Mouse (Mus musculus): ENCODE results near the gene Trhde.

The Trhde gene

DNA sequence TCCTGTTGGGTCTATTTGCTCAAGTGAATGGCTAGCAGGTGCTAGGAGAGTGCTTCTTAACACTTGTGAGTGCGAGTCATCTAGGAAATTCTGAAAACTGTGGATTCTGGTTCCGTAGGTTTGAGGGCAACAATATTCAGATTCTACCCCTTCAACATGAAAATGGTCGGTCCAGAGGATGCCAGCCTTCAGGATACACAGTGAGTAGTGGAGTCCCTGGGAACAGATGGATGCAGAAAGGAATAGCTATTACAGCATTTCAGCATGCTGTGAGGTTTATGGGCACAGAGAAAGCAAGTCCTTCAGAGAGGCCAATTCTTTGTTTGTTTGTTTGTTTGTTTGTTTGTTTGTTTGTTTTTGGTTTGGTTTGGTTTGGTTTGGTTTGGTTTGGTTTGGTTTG, 65.7 kb downstream of the Trhde start:
- no peak for DNase-seq (ENCODE audit: low read depth, low spot score)

- DNase-seq (ENCODE audit: low read depth, low spot score) = no peak
These were observed 66.4 kb downstream of the Trhde start for GRCm38 (mm10) chr10:114735678-114736077.

DNA sequence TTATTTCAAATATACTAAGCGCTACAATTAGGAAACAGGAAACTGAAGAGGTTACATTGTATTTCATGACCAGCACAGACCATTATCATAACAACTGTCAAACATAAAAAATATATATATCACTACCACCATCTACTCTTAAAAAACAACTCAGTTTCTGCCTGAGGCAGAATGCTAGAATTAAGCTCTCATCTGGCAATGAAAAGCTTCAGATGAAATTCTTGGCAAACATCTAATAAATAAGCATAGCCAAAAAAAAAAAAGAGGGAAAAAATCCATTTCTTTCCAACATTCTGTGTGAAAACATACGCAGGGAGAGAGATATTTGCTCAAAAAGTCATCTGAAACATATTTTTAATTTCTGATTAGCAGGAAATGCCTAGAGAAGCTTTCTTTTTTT, 67.0 kb downstream of the Trhde start:
- DNase-seq (ENCODE audit: low read depth, low spot score) = no peak

DNA sequence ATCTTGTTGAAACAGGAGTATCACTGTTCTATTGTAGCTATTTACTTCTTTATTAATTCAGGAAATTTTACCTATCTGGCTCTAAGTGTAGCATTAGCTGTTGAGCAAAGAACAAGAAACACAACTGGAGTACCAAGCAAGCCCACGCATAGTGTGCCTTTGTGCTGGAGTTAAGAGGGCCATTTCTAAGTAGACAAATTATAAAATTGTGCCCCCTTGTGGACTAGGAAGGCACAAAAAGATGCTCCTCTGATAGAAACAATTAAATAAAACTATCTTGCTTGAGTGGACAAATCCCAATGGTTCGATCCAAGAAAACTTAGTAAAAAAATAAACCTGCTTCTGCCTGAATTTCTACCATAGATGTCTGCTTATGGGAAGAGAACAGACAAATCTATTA, 76.5 kb downstream of the Trhde start:
- DNase-seq (ENCODE audit: low read depth, low spot score) = no peak

- DNase-seq (ENCODE audit: low read depth, low spot score) = no peak
These were observed 100.3 kb downstream of the Trhde start for GRCm38 (mm10) chr10:114701791-114702190.

DNA sequence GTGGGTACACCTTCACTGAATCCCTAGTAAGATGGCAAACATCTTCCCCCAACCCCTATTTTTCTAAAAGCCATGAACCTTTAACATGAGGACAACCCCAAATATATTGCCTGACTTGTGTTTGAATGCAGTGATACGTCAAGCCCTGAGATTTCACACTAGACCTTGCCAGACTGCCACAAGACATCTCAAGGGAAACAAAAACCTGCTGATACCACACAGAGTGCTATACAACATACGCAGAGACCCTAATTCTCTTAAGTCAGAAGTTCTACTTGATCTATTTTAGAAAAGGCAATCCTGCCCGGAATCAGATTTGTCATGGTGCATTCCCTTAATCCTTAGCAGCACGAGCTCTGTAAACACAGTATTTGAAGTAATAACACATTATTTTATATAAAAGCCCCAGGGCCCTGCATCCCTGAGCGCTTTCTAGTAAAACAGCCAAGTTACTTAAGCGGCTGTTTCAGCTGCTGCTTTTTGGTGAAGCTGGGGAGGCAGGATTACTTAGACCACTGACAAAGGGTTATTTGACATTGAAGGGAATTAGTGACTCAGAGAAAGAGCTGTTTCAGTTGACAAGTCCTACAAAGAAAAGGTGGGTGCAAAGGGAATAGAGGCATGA, 130.2 kb downstream of the Trhde start:
- DNase-seq (ENCODE audit: low read depth, low spot score) = no peak

GRCm38 (mm10) chr10:114593046-114593445, 209.1 kb downstream of the Trhde start:
- no peak for DNase-seq (ENCODE audit: low read depth, low spot score)

DNA sequence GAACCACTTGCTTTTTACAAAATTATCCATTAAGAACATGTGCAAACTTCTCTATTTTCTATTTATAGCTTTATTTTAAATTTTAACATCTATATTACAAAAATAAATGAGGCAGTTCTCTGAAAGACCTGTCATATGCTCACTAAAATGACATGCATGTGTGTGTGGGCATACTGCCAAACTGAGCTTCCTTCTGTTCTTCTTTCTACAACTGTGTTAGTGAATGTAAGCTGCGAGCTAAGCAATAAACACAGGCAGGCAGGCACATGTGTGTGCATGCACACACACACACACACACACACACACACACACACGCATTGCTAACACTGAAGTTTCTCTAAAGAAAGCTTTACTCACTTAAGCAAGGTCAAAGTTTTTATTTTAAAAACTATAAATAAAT, 223.2 kb downstream of the Trhde start:
- no peak for DNase-seq (ENCODE audit: low read depth, low spot score)

DNA sequence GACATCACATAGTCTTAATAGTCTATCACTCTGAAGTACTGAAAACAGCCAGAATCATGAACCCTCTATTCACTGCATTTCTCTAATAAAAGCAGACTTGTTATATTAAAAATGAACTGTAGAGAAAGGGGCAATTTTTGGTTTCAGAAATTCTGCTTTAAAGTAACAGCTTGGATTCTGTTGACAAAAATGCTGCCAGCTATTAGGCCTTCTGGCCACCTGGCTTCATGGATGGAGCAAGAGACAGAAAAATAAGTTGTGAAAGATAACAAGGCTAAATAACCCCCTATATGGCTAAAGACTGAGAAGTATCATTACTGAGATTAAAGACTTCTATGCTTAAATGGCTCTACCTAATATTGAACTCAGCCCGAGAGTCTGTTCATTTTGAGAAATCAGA, 234.2 kb downstream of the Trhde start:
- DNase-seq (ENCODE audit: low read depth, low spot score) = no peak

DNA sequence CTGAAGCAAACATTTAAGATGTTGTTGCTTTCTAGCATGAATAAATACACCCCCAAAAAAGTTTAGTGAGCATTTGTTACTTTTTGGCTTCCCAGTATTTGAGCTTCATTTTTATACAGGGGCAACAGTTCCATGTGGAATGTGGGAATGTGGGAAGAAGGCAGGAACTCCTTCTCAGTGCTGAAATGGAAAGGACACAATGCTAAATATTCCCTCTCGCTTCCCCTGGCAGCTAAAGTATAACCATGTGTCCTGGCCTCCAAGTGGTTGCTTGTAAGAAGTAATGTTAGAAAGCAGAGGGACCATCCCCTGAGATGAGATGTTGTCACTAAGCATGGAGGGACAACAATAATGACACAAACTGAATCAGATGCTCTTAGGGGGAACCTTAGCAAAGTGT, 292.9 kb downstream of the Trhde start:
- DNase-seq (ENCODE audit: low read depth, low spot score) = no peak

DNA sequence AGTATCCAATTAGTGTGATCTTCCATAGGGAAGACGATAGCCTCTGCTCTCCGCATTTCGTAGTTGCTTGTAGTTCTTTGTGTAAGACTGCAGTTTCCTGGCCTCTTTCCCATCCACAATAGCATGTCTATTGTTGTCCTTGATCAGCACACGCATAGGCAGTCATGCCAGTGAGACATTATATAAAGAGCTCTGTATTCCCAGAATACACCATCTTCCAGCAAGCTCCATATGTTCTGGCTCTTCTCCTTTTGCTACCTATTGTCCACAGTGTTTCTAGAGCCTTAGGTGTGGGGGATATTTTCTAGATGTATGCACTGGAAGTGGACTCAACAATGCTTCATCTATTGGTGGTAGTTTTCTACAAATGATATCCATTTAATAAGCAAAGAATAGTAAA, 313.3 kb downstream of the Trhde start:
- DNase-seq (ENCODE audit: low read depth, low spot score) = no peak

- DNase-seq (ENCODE audit: low read depth, low spot score) = no peak
These were observed 346.5 kb downstream of the Trhde start for GRCm38 (mm10) chr10:114455591-114455990.

- no peak for DNase-seq (ENCODE audit: low read depth, low spot score)
These were observed 354.0 kb downstream of the Trhde start for GRCm38 (mm10) chr10:114448116-114448515.

DNA sequence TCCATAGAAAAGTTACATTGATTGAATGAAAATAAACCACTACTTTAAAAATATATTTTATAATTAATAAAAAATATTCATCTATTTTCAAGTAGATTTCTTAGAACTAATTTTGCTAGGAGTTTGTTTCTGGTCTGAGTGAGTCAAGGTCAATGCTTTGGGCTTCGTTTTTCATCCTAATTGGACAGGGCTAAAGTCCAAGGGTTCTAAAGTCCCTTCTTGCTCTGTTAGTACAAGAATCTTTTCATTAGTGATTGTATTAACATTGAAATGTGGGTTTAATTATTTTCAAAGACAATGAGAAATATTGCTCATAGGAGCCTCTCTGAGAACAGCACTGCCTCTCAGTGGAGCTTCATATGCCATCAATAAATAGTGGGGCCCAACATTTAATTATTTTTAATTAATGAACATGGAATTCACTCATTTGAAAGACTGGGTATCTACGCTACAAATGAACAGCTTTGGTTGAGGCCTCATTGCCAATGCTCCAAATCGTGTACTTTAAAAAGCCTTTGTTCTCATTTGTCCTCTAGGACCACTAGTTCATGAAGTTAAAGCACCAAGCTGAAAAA, 383.1 kb downstream of the Trhde start:
- DNase-seq (ENCODE audit: low read depth, low spot score) = no peak

- no peak for DNase-seq (ENCODE audit: low read depth, low spot score)
These were observed 386.4 kb downstream of the Trhde start for GRCm38 (mm10) chr10:114415717-114416116.

DNA sequence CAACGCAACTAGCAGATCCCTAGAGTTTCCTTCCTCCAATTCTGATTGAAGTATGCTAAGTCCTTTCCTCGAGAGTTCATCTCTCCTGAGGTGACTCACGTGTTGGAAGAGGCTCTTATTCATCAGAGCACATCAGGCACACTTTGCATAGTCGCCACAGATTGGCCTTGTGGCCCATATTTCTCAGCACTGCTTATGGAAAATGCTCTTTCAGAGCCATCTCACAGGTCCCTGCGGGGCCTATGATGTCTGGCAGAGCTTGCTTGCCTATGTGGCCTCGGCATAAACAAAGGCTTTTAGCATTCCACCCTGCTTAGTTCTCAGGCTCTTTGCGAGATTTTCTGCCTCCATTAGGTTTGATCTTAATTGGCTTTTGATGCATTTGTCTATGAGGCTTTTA, 396.8 kb downstream of the Trhde start:
- DNase-seq (ENCODE audit: low read depth, low spot score) = no peak

DNA sequence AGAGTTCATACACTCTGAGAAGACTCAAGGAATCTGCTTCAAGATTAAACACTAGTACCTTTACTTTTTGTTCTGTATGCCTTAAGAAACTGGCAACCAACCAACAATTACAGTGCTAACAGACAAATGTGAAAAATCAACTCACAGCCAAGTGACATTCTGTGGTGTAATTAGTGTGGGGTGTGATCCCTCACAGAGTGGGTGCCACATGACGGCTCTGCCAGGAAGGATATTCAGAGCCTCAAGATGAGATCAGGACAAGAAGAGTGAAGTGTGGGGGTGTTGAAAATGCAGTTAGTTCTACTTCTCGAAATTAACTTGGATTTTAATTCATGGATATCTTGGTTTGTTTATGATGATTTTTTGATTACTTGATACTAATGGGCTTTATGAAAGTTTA, 398.3 kb downstream of the Trhde start:
- no peak for DNase-seq (ENCODE audit: low read depth, low spot score)

- DNase-seq (ENCODE audit: low read depth, low spot score) = no peak
These were observed 431.3 kb downstream of the Trhde start for GRCm38 (mm10) chr10:114370804-114371203.

- DNase-seq (ENCODE audit: low read depth, low spot score) = no peak
These were observed 438.7 kb downstream of the Trhde start for GRCm38 (mm10) chr10:114363442-114363841.

GRCm38 (mm10) chr10:114362631-114363030, 439.5 kb downstream of the Trhde start:
- no peak for DNase-seq (ENCODE audit: low read depth, low spot score)
